9 mouse cellular contexts compared by ENCODE assay signal in the genomic region with DNA sequence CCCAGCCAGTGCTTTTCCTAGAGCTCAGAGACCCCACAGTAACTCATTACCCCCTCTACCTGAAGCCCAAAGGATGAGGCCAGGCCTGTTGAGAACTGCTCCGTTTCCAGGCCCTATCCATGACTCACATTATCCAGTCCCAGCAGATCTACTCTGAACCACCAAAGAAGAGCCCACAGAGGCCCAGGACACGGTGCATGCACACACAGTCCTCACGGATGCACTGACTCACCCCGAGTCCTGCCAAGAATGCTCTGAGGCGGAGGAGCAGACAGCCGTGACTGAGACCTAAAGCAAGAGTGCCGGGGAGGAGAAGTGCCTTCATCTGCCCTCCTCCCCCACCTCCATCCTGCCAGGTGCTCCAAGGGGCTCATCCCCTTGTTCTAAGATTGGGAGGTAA. TPM values are rescaled to one million over a fixed set of nuclear protein-coding genes. Genes with fewer than 3 reads are reported as not detected.
A peak's percentile ranks its signal among the peaks of the same experiment; 100 is the strongest.
DNase-seq lines count a peak whose midpoint lies in the region; ATAC-seq lines count a peak whose summit lies in the region.
"Had no signal": no experiment of that assay in that cellular context is flagged by ENCODE, and none has a peak within 500 bp of the region (broad histone marks: within the 10 kb centered on the region; RNA-seq: fewer than 3 reads in every experiment).

No protein-coding gene starts in this region.

- 74% methylated on average over 7 of the region's 7 CpGs for WGBS in midbrain, embryonic 10.5 days
- 56% methylated on average over 7 of the region's 7 CpGs for WGBS in midbrain, embryonic 13.5 days

- H3K36me3 ChIP-seq in midbrain, embryonic 10.5 days, result no peaks in the 10 kb centered on the region
- H3K36me3 ChIP-seq in midbrain, embryonic 13.5 days, result peaks cover 16% of the 10 kb centered on the region; the same call in 1 of the 2 replicates

- no peak overlapping the region for H3K9ac ChIP-seq in midbrain, embryonic 13.5 days (replicated peaks)
- H3K9ac ChIP-seq: liver, postnatal 0 days had no signal

- H3K27ac ChIP-seq in midbrain, embryonic 10.5 days (replicated peaks), result peak overlapping the region; percentile 6; the same call in 1 of the 2 replicates
- no peak overlapping the region for H3K27ac ChIP-seq in midbrain, embryonic 13.5 days

- no peak for ATAC-seq in midbrain, embryonic 13.5 days
- ATAC-seq in activated CD4-positive, CD25-positive, alpha-beta regulatory T cell, adult 4 months, result no peak
- ATAC-seq: liver, postnatal 0 days had no signal

- H3K27me3 ChIP-seq in midbrain, embryonic 10.5 days (ENCODE audit: low read depth, poor library complexity, severe bottlenecking), result peaks cover 20% of the 10 kb centered on the region
- no peaks in the 10 kb centered on the region for H3K27me3 ChIP-seq in midbrain, embryonic 13.5 days

- no peak overlapping the region for H3K4me2 ChIP-seq in midbrain, embryonic 13.5 days (replicated peaks)

- H3K9me3 ChIP-seq in midbrain, embryonic 10.5 days (replicated peaks), result no peaks in the 10 kb centered on the region
- H3K9me3 ChIP-seq in midbrain, embryonic 13.5 days, result no peaks in the 10 kb centered on the region

- peaks cover 4% of the 10 kb centered on the region; the same call in 1 of the 2 replicates for H3K4me1 ChIP-seq in midbrain, embryonic 10.5 days
- no peaks in the 10 kb centered on the region for H3K4me1 ChIP-seq in midbrain, embryonic 13.5 days (replicated peaks)

- H3K4me3 ChIP-seq in midbrain, embryonic 10.5 days, result no peak overlapping the region
- H3K4me3 ChIP-seq in midbrain, embryonic 13.5 days (replicated peaks), result no peak overlapping the region

- DNase-seq in cerebellum, adult 8-10 months, result peak; percentile 42
- no peak for DNase-seq in cerebellum, postnatal 4 days (ENCODE audit: low spot score in 2 of 2)
- no peak for DNase-seq in midbrain, embryonic 10.5 days (ENCODE audit: low spot score)
- peak; percentile 86 for DNase-seq in fibroblast of lung, adult 2 months (ENCODE audit: low read depth)
- peak; percentile 50 to 58 for DNase-seq in right cerebral cortex, postnatal 36 days (ENCODE audit: low spot score in 2 of 2)
- DNase-seq in adipocyte (ENCODE audit: low spot score), result no peak
- DNase-seq: liver, postnatal 0 days had no signal

RNA-seq across cellular contexts. Expression of a gene that starts 16.0 kb away (rescaled TPM):
- 8.7 and 10.5 TPM in 2 replicates for polyA plus RNA-seq in midbrain, embryonic 10.5 days (2016; fragmentation: Nextera tagmentation; extraction: Ambion mirVana)
- 12.6 and 13.4 TPM in 2 replicates for polyA plus RNA-seq in midbrain, embryonic 13.5 days (2015; fragmentation: Nextera tagmentation; extraction: Ambion mirVana)
- 1 to 10 TPM; 1.5 to 1.8 TPM for polyA plus RNA-seq in activated CD4-positive, CD25-positive, alpha-beta regulatory T cell, adult 4 months (2017; shearing (Covaris generic))

RNA-seq across cellular contexts. Expression of a gene that starts 25.2 kb away (rescaled TPM):
- polyA plus RNA-seq in midbrain, embryonic 10.5 days (2016; fragmentation: Nextera tagmentation; extraction: Ambion mirVana), result 4.2 and 6.4 TPM in 2 replicates
- polyA plus RNA-seq in midbrain, embryonic 13.5 days (2015; fragmentation: Nextera tagmentation; extraction: Ambion mirVana), result 12.2 and 12.4 TPM in 2 replicates
- under 1 TPM; 0.15 to 0.29 TPM for polyA plus RNA-seq in activated CD4-positive, CD25-positive, alpha-beta regulatory T cell, adult 4 months (2017; shearing (Covaris generic))

Comparison
In these comparisons a context has a peak if more than half of its experiments do, and no peak if none do; other contexts are left out.
1. DNase-seq: peak in cerebellum, adult 8-10 months (single experiment), fibroblast of lung, adult 2 months (single experiment) and right cerebral cortex, postnatal 36 days (2 of 2); none in cerebellum, postnatal 4 days (0 of 2), midbrain, embryonic 10.5 days (single experiment) and adipocyte (single experiment).